Mouse (Mus musculus) CH12.LX (cell line): Measurements from ENCODE around the gene Acot7. TPM values are rescaled to one million over a fixed set of nuclear protein-coding genes. Genes with fewer than 3 reads are reported as not detected.

Source experiments
- DNase-seq: peaks from one replicate; pipeline ENCODE4 v3.0.0-alpha.2; 2013; ENCODE audit errors: extremely low read depth
- H3K27ac ChIP-seq: 2 replicates; pipeline ENCODE4 v1.5.1; 2012; ENCODE audit warnings: low read depth, mild to moderate bottlenecking, control low read depth, moderate library complexity; ENCODE audit not compliant: insufficient read depth
- H3K27me3 ChIP-seq: replicated peaks from 2 replicates; pipeline ENCODE3; 2012; ENCODE audit warnings: inconsistent platforms
- H3K36me3 ChIP-seq, 2 experiments: replicated peaks in 1 of 2; 2 replicates each; pipeline versions ENCODE3 to v1.6.1; 2012; ENCODE audit warnings: inconsistent platforms in 1 of 2, low read length in 1 of 2, mild to moderate bottlenecking in 1 of 2, mixed read lengths in 1 of 2, moderate library complexity in 1 of 2; ENCODE audit not compliant: control insufficient read depth in 1 of 2, insufficient read depth in 1 of 2
- H3K4me1 ChIP-seq, 2 experiments: 2 replicates each; pipeline ENCODE4 v1.6.1; 2012; ENCODE audit warnings: inconsistent platforms in 1 of 2, moderate library complexity in 1 of 2; ENCODE audit not compliant: insufficient read depth in 2 of 2, control insufficient read depth in 1 of 2
- H3K4me2 ChIP-seq: 2 replicates; pipeline ENCODE4 v1.6.1; 2012; ENCODE audit warnings: low read depth, mild to moderate bottlenecking, control low read depth; ENCODE audit not compliant: poor library complexity, insufficient read depth, severe bottlenecking
- H3K4me3 ChIP-seq, 3 experiments: fragments of 150-350 bp in 1 of 3; sonication (generic) in 1 of 3; replicated peaks in 1 of 3; 2 replicates each; pipeline versions ENCODE3 to v1.5.1; 2011 to 2012; ENCODE audit warnings: low read depth in 2 of 3, low read length in 2 of 3, mild to moderate bottlenecking in 2 of 3, moderate library complexity in 2 of 3, control low read depth in 1 of 3, improper control_type of control experiment in 1 of 3, inconsistent platforms in 1 of 3, mixed read lengths in 1 of 3; ENCODE audit not compliant: poor library complexity in 1 of 3
- H3K79me2 ChIP-seq: replicated peaks from 2 replicates; pipeline ENCODE4 v1.6.1; 2012; ENCODE audit warnings: mild to moderate bottlenecking, moderate library complexity; ENCODE audit not compliant: control insufficient read depth, poor library complexity, insufficient read depth, severe bottlenecking; ENCODE audit errors: extremely low read depth
- H3K9ac ChIP-seq: 2 replicates; pipeline ENCODE4 v1.6.1; 2012; ENCODE audit warnings: low read depth, mild to moderate bottlenecking, control low read depth, moderate library complexity; ENCODE audit not compliant: insufficient read depth
- H3K9me3 ChIP-seq: replicated peaks from 2 replicates; pipeline ENCODE3; 2012; ENCODE audit warnings: low read length, inconsistent platforms, mixed read lengths
- CHD2 ChIP-seq: IDR thresholded peaks from 2 replicates; pipeline ENCODE4 v1.6.1; 2011; ENCODE audit warnings: low read length, improper control_type of control experiment
- CTCF ChIP-seq, 2 experiments: IDR thresholded peaks in 1 of 2; conservative IDR thresholded peaks in 1 of 2; 2 replicates each; pipeline ENCODE4 v1.5.1; 2011 to 2012; ENCODE audit warnings: low read depth in 2 of 2, low read length in 2 of 2, improper control_type of control experiment in 1 of 2, inconsistent platforms in 1 of 2, mild to moderate bottlenecking in 1 of 2, moderate library complexity in 1 of 2
- ELF1 ChIP-seq: IDR thresholded peaks from 2 replicates; pipeline ENCODE4 v1.6.1; 2014; ENCODE audit warnings: low read depth, mild to moderate bottlenecking, inconsistent platforms, low read length, improper control_type of control experiment
- EP300 ChIP-seq: IDR thresholded peaks from 2 replicates; pipeline ENCODE4 v1.6.1; 2011; ENCODE audit warnings: low read length, improper control_type of control experiment
- ETS1 ChIP-seq: conservative IDR thresholded peaks from 2 replicates; pipeline ENCODE4 v1.6.1; 2012; ENCODE audit warnings: low read depth, mild to moderate bottlenecking, inconsistent platforms, low read length, improper control_type of control experiment, moderate library complexity
- GABPA ChIP-seq: IDR thresholded peaks from 2 replicates; pipeline ENCODE4 v1.6.1; 2012; ENCODE audit warnings: low read depth, low read length, improper control_type of control experiment, inconsistent platforms; ENCODE audit not compliant: insufficient replicate concordance
- JUND ChIP-seq: conservative IDR thresholded peaks from 2 replicates; pipeline ENCODE4 v1.6.1; 2011; ENCODE audit warnings: low read depth, low read length, improper control_type of control experiment
- KAT2A ChIP-seq: IDR thresholded peaks from 2 replicates; pipeline ENCODE4 v1.6.1; 2012; ENCODE audit warnings: low read length, improper control_type of control experiment, inconsistent platforms; ENCODE audit not compliant: insufficient replicate concordance
- MAX ChIP-seq: IDR thresholded peaks from 2 replicates; pipeline ENCODE4 v1.6.1; 2011; ENCODE audit warnings: low read length, improper control_type of control experiment
- MAZ ChIP-seq: IDR thresholded peaks from 2 replicates; pipeline ENCODE4 v1.6.1; 2012; ENCODE audit warnings: low read depth, mild to moderate bottlenecking, inconsistent platforms, low read length, improper control_type of control experiment, moderate library complexity
- MEF2A ChIP-seq: IDR thresholded peaks from 2 replicates; pipeline ENCODE4 v1.6.1; 2014; ENCODE audit warnings: low read depth, mild to moderate bottlenecking, inconsistent platforms, low read length, improper control_type of control experiment, borderline replicate concordance
- MYC ChIP-seq: IDR thresholded peaks from 2 replicates; pipeline ENCODE4 v1.6.1; 2011; ENCODE audit warnings: low read depth, mild to moderate bottlenecking, improper control_type of control experiment, low read length
- NELFE ChIP-seq: IDR thresholded peaks from 2 replicates; pipeline ENCODE4 v1.6.1; 2011; ENCODE audit warnings: low read depth, low read length, improper control_type of control experiment
- NRF1 ChIP-seq: IDR thresholded peaks from 2 replicates; pipeline ENCODE4 v1.6.1; 2014; ENCODE audit warnings: low read depth, mild to moderate bottlenecking, inconsistent platforms, low read length, improper control_type of control experiment, moderate library complexity
- PAX5 ChIP-seq: IDR thresholded peaks from 2 replicates; pipeline ENCODE4 v1.6.1; 2012; ENCODE audit warnings: low read length, inconsistent platforms, mixed read lengths
- POLR2A ChIP-seq: IDR thresholded peaks from 2 replicates; pipeline ENCODE4 v1.6.1; 2011; ENCODE audit warnings: low read depth, mild to moderate bottlenecking, improper control_type of control experiment, low read length
- POLR2AphosphoS2 ChIP-seq: IDR thresholded peaks from 2 replicates; pipeline ENCODE4 v1.6.1; 2011; ENCODE audit warnings: low read depth, low read length, improper control_type of control experiment
- RAD21 ChIP-seq: IDR thresholded peaks from 2 replicates; pipeline ENCODE4 v1.6.1; 2011; ENCODE audit warnings: low read depth, mild to moderate bottlenecking, low read length, improper control_type of control experiment, moderate library complexity
- SIN3A ChIP-seq: IDR thresholded peaks from 2 replicates; pipeline ENCODE4 v1.6.1; 2012; ENCODE audit warnings: low read length, improper control_type of control experiment, inconsistent platforms
- SMC3 ChIP-seq: IDR thresholded peaks from 2 replicates; pipeline ENCODE4 v1.6.1; 2011; ENCODE audit warnings: low read depth, low read length, improper control_type of control experiment
- TBP ChIP-seq: conservative IDR thresholded peaks from 2 replicates; pipeline ENCODE4 v1.6.1; 2011; ENCODE audit warnings: low read depth, low read length, improper control_type of control experiment
- TCF12 ChIP-seq: IDR thresholded peaks from 2 replicates; pipeline ENCODE4 v1.6.1; 2014; ENCODE audit warnings: low read depth, mild to moderate bottlenecking, inconsistent platforms, low read length, improper control_type of control experiment
- ZC3H11A ChIP-seq: IDR thresholded peaks from 2 replicates; pipeline ENCODE4 v1.6.1; 2012; ENCODE audit warnings: low read depth, mild to moderate bottlenecking, inconsistent platforms, low read length, improper control_type of control experiment
- ZKSCAN1 ChIP-seq: IDR thresholded peaks from 2 replicates; pipeline ENCODE4 v1.6.1; 2012; ENCODE audit warnings: low read depth, inconsistent platforms, low read length, improper control_type of control experiment, borderline replicate concordance
- ZNF384 ChIP-seq: IDR thresholded peaks from 2 replicates; pipeline ENCODE4 v1.6.1; 2012; ENCODE audit warnings: low read depth, low read length, improper control_type of control experiment, inconsistent platforms
- dilution Hi-C: fragments of 300-500 bp; cut with MboI; formaldehyde crosslinking; loops from 2 replicates; pipeline ENCODE4 v1.14.3; 2020; ENCODE audit warnings: low sequenced_read_pairs; ENCODE audit not compliant: extremely low pct_unique_long_range_greater_than_20kb, extremely low pct_ligation_motif_present
- in situ Hi-C: fragments of 300-500 bp; cut with MboI; formaldehyde crosslinking; loops from 3 replicates; pipeline ENCODE4 v1.14.3; 2019; ENCODE audit warnings: low sequenced_read_pairs, low pct_ligation_motif_present, low pct_unique_long_range_greater_than_20kb, mixed read lengths
- polyA plus RNA-seq: library from polyadenylated mRNA; unstranded; fragments of >175 nt; gene quantifications from 2 replicates; pipeline ENCODE4 v1.2.1, GENCODE M21; 2012; ENCODE audit warnings: low read depth; ENCODE audit not compliant: insufficient read length
- total RNA-seq, 2 experiments: library from RNA; depleted of rRNA; stranded (reverse); fragments of 300-350 nt in 1 of 2; fragments of >200 nt in 1 of 2; gene quantifications; 2 replicates each; pipeline ENCODE4 v1.2.3; 2012 to 2014

The Acot7 gene
- total and polyA plus RNA-seq, 3 experiments = 29.0 to 71.1 (median 61.6) TPM

GRCm38 (mm10) chr4:152220771-152221410 lies 43.0 kb downstream of the Acot7 start:
- Histone ChIP-seq H3K79me2 (no peaks in the 10 kb centered on the region), H3K9me3 (no peaks in the 10 kb centered on the region)
- TF ChIP-seq MAZ = no peak
- TF ChIP-seq, all 38 proteins: peak for 0
- H3K9ac ChIP-seq = no peak overlapping the region
- no peaks in the 10 kb centered on the region for H3K27me3 ChIP-seq
- dilution Hi-C loops = no loop called here
- H3K4me3 ChIP-seq = no peak overlapping the region
- no peak overlapping the region for H3K4me2 ChIP-seq
- H3K36me3 ChIP-seq = peaks cover 28 to 81% of the 10 kb centered on the region in 2 experiments
- in situ Hi-C loops = no loop called here
- peaks cover 0 to 20% of the 10 kb centered on the region in 2 experiments; a peak in 1 of 4 replicates for H3K4me1 ChIP-seq
- no peak for DNase-seq
- no peak overlapping the region for H3K27ac ChIP-seq

- no peak for DNase-seq
- H3K4me1 ChIP-seq = peaks cover 0 to 22% of the 10 kb centered on the region in 2 experiments; a peak in 1 of 4 replicates
- in situ Hi-C loops = no loop called here
- no peaks in the 10 kb centered on the region for H3K27me3 ChIP-seq
- H3K79me2 ChIP-seq = no peaks in the 10 kb centered on the region
- no peak overlapping the region for H3K27ac ChIP-seq
- dilution Hi-C loops = no loop called here
- peaks cover 30 to 84% of the 10 kb centered on the region in 2 experiments for H3K36me3 ChIP-seq
- H3K9ac ChIP-seq = no peak overlapping the region
- no peaks in the 10 kb centered on the region for H3K9me3 ChIP-seq
- H3K4me2 ChIP-seq = no peak overlapping the region
- no peak for TF ChIP-seq SIN3A
- TF ChIP-seq KAT2A = no peak
- no peak for TF ChIP-seq NELFE
- no peak for TF ChIP-seq CHD2
- no peak for TF ChIP-seq GABPA
- TF ChIP-seq PAX5 = no peak
- no peak for TF ChIP-seq ELF1
- TF ChIP-seq ZKSCAN1 = no peak
- TF ChIP-seq POLR2A = no peak
- no peak for TF ChIP-seq JUND
- TF ChIP-seq MAX = no peak
- no peak for TF ChIP-seq MEF2A
- TF ChIP-seq CTCF (conservative IDR thresholded peaks at IDR 0.05 in 1 of 2, IDR thresholded peaks at IDR 0.05 in 1 of 2; ENCODE audit: low read depth in 2 of 2, low read length in 2 of 2) = no peak
- no peak for TF ChIP-seq MYC
- no peak overlapping the region for H3K4me3 ChIP-seq
Measured at GRCm38 (mm10) chr4:152221411-152221887, 43.5 kb downstream of the Acot7 start.

- H3K27ac ChIP-seq = no peak overlapping the region
- in situ Hi-C loops = no loop called here
- no peaks in the 10 kb centered on the region for H3K79me2 ChIP-seq
- dilution Hi-C loops = no loop called here
- peaks cover 0 to 24% of the 10 kb centered on the region in 2 experiments; a peak in 1 of 4 replicates for H3K4me1 ChIP-seq
- DNase-seq = no peak
- no peak overlapping the region for H3K4me2 ChIP-seq
- H3K27me3 ChIP-seq = no peaks in the 10 kb centered on the region
- H3K9me3 ChIP-seq = no peaks in the 10 kb centered on the region
- H3K4me3 ChIP-seq = no peak overlapping the region
- H3K9ac ChIP-seq = no peak overlapping the region
- H3K36me3 ChIP-seq = peaks cover 37 to 88% of the 10 kb centered on the region in 2 experiments
- TF ChIP-seq CTCF (conservative IDR thresholded peaks at IDR 0.05 in 1 of 2, IDR thresholded peaks at IDR 0.05 in 1 of 2; ENCODE audit: low read depth in 2 of 2, low read length in 2 of 2) (no peak), GABPA (no peak), ZC3H11A (no peak), EP300 (no peak), TCF12 (no peak), ETS1 (no peak), POLR2AphosphoS2 (no peak), SIN3A (no peak), SMC3 (no peak), ZKSCAN1 (no peak), NRF1 (no peak), RAD21 (no peak), ZNF384 (no peak), KAT2A (no peak), TBP (no peak), NELFE (no peak), CHD2 (no peak), MAZ (no peak)
Measured at GRCm38 (mm10) chr4:152222111-152222510, 44.2 kb downstream of the Acot7 start.
